Mouse (Mus musculus) adrenal gland, postnatal 25 days (tissue): ENCODE measurements at regions not wholly inside any gene's neighbourhood (a gene's known extent, or its start where the extent isn't known, plus 50 kb on each side); places are given as distances from the start of the nearest gene placed in this dataset.
A peak's percentile ranks its signal among the peaks of the same experiment; 100 is the strongest.

Source experiments
- DNase-seq: peaks from one replicate; pipeline ENCODE4 v3.0.0; 2021; ENCODE audit warnings: mixed read lengths

DNA sequence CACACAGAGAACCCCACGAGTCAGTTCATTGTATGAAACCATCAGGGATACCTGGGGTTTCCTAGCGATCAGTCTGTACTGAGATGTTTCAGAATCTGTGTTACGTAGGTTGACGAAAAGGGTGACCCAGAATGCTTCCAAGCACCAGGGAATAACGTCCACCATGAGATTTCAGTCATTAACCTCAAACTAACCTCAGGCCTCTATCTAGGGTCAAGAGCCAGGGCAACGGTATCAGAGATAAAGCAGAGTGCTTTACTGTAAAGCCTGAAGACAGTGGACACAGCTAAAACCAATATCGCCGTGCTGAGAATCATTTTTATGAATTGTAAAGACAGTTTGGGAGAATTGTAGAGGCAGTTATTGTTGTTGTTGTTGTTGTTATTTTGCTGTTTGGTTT, 52.9 kb upstream of the Errfi1 start:
- DNase-seq = no peak

DNA sequence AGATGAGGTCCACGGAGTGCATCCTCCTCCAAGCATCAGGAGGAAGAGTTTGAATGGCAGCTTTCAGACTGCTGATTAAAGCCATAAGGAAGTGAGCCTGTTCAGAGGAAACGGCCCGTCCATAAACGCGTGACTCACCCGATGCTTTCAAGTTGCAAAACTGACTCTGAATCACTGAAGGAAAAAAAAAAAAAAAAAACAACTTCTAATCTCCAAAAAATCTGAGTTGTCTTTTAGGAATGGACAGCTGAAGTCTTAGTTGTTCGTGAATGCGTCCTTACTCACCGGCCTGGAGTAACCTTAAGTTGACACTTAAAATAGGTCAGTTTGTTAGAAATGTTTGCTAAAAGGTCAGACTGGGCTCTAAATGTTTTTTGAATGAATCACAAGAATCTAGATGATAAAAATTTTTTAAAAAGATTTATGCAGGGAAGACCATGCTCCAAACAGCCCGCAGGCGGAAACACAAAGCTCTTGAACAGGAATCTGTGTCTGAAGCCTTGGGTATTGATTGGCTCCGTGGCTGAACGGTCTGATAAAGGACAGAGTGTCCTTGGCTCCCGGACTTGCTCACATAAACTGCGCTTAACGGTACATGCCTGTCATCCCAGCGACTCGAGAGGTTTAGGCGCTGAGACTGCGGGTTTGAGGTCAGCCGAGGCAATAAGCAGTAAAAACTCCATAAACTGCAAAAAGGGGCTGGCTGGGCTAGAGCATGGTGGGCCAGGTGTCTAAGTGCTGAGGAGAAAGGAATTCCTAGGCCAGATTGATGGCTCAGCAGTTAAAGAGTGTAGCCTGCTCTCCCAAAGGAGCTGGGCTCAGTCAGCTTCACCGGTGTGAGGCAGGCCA, 53.9 kb upstream of the Errfi1 start:
- DNase-seq = peak; percentile 49

DNA sequence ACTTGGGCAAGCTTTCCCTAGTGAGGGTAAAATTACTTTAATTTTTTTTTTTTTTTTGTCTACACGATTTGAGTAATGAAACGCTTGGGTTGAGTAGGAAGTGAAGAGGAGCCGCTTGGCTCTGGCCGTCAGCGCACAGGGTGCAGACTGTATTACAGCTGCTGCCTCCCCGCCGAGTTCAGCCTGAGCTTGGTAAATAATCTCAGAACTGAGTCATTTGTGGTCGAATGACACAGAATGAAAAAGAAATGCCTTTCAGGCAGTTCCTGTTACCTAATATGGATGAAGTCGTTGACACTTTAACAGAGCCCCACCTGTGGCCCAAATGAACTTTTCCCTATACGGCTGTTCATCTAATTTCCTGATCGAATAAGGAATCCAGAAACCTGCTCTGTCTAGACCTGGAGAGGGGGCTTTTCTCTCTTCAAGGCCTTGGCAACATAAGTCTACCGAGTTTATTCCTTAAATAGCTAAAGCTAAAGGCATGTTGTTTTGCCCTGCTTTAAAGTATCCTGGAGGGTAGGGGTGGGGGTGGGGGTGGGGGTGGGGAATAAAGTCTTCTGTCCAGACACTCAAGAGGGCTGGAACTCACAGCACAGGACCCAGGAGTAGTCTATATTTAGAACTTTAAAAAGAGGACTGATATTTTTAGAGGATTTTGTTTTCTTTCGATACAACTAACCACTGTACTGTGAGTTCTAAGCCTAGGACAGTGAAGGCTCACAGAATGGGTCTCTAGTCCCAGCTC, 54.8 kb upstream of the Errfi1 start:
- peak; percentile 61 for DNase-seq

DNA sequence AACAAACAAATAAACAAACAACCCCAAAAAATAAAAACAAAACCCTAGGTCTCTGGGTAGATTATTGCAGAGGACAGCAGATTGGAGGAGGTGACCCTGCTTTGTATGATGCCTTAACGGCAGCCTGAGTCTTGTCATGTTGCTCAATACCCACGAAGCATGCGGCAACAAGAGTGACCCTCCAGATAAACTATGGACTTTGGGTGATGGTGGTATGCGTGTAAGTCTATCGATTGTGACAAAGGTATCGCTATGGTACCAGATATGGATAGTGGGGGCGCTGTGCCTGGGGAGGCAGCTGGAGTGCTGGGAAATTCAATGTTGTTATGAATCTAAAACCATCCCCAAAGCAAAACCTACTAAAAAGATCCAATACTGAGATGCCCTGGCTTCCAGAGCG, 55.4 kb upstream of the Errfi1 start:
- no peak for DNase-seq

DNA sequence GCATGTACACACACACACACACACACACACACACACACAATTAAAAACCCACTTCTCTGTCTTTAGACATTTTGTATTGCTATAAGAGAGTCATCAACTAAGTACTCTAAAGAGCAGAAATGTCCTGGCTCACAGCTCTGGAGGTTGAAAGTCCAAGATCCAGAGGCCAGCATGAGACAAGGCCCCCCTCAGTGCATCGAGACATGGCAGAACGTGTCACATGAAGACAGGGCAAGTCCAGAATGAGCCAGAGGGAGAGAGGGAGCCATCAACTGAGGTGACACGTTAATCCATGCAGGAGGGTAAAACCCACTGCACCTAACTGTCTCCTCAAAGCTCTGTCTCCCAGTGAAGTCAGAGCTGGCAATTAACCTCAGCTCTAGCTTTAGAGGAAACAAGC, 56.7 kb upstream of the Errfi1 start:
- no peak for DNase-seq

DNA sequence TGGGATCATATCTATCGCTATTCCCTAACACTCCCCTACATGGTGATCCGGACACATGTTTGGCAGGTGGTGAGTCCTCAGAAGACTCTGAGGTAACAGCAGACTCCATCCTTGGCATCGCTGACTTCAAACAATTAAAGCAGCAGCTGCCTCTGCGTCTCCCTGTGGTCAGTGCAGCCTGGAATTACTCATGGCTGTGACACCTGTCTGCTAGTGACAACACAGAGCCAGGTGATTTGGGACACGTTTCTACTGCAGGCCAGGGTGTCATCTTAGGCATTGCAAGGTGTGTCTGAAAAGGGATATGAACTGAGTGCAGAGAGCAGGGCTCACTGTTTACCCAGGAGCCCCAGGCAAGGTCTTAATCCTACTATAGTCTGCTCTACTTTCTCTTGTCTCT, 58.8 kb upstream of the Errfi1 start:
- no peak for DNase-seq

DNA sequence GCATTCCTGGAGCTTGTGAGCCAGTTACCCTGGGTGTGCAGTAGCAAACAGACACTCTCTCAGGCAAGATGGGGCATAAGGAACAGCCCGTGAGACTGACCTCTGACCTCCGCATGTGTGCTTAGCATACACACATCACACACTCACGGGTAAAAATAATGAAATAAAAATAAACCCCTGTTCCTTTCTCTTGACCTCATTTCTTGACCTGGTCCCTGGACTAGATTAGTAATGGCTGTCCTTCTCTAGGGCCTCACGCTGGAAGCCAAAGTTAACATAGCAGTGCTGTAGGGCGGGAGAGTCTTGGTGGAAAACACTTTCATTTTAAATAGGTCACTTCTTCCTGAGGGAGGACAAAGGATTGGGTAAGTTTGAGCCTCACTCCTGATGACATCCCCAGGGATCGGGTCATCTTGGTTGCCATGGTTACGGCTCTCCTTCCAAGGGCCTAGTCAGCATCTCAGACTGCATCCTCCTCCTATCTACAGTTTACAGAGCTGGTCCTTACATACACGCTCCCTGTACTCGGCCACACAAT, 59.4 kb upstream of the Errfi1 start:
- no peak for DNase-seq

DNA sequence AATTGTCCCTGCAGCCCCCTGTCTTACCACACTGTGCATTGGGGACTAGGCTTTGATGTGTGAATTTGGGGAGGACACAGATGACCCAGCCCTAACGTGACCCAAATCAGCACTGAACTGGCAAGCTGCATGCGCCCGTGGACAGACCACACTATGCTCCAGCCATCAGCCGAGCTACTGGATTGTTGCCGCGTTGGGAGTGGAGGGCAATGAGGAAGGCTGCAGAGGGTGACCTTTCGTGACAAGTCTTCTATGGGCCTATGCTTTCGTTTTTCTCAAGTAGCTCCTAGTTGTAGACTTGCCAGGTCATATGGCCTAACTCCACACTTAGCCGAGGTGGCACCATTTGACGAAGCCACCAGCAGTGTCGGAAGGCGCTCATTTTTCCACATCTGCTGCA, 60.6 kb upstream of the Errfi1 start:
- no peak for DNase-seq

DNA sequence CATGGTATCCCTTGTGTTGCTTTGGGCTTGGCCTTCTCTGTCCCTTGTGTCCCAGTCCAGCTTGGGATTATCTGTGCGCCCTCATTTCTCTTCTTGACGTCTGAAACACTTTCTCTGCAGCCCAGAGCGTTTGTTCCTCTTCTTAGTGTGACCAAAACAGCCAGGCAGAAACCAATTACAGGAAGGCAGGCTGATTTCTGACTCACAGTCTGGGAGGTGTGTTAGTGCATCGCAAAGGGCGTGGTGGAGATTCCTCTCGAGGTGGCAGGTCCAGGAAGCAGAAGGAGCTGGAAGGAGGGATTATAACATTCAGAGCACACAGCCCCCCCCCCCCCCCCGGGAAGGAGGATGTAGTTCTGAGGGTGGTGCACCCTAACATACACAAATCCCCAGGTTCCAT, 64.6 kb upstream of the Errfi1 start:
- DNase-seq = no peak

DNA sequence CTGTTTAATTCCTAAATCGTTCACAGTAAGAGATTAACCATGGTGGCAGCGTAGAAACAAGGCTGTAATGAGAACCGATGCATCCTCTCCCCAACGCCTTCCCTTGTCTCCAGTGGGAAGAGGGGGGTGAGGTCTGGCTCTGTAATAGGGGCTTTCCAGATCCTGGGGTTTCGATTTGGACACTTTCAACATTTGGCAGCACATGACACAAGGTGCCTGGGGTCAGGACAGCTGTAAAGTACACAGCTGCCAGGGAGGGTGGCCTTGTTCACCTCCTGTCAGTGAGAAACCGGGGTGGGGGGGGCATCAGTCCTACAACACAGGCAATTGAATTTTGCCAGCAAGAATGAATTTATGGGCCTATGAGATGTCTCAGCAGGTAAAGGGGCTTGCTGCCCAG, 66.6 kb upstream of the Errfi1 start:
- no peak for DNase-seq

DNA sequence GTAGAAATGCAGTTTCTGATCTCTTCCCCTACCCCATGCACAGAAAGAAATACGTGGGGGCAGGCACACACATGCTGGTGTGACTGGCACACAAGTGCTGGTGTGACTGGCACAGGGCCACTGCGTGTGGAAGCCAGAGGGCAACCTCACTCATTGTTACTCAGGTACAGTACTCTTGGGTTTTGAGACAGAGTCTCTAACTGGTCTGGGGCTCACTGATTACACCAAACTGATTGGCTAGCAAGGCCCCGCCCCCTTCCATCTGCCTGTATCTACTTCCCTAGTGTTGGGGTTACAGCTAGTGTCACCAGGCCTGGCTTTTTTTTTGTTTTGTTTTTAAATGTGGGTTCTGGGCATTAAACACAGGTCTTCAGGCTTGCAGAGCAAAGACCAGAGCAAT, 67.1 kb upstream of the Errfi1 start:
- no peak for DNase-seq

DNA sequence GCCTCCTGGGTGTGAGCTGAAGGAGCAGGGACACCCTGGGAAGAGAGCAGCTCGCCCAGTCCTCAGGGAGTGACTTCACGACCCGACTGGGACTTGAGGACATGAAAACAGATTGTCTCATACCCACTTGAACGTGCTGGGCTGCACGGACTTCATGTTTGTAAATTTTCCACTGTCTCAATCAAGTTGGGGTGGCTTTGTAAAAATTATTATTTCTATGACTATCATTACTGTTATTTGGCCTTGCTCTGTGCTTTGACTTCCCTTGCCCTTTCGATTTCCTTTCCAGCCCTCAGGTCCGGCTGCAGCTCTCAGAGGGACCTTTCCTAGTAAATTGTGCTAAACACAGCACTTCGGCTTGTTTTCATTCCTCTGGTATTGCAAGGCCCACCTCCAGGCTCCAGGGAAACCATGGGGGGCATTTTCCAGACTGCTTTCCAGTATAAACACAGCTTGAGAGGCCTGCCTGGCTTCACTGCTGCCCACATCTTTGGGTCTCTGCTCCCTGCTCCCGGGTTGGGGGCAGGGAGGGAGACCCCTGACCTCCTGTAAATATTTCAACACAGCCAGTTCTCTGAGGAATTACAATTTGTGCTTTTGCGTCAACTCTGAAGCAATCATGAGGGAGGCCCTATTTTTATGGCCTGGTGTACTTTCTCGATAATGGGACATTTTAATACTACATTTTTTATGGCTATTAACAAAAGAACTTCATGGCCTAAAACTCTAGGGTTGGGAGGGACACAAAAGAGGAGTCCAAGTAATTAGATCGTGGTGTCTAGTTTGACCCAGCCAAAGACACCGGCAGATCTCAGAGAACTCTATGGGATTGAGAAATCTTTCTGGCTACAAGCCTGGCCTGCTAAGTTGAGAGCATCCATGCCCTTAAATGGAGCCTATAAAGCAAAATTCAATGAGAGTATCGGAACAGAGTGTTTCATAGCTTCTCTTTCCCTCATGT, 68.9 kb upstream of the Errfi1 start:
- peak; percentile 19 for DNase-seq

DNA sequence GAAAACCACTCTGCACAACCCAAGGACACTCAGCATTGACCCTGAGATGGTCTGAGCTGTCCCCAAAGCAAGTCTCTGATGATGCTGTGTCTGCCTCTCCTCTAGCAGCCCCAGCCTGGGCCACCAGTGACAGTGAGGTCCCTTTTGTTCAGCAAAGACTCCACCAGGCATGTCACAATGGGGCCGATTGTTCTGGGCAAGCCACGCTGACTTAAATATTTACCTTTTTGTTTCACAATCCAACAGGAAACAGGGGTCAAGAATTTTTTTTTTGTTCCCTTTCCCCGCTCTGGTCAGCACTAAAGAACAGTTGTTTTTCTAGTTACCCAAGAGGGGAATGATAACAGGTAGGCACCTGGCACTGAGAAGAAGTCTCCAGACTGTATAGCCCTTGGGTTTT, 72.4 kb upstream of the Errfi1 start:
- DNase-seq = no peak

DNA sequence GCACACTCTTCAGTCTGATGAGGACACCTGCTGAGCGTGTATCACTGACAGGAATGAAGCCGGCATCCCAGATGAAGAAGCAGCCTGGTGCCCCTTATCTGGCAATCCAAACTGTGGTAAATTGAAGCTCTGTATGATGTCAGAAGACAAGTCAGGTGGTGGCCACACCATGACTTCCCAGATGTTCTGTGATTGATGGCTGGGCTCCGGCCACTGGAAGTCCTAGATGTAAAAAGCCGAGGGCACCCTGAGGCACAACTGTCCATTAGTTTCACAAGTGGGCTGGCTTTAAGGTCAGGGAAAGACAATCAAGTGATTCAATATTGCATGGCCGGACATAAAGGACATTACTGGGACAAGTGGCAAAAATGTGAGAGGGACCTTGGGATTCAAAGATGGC, 74.4 kb upstream of the Errfi1 start:
- no peak for DNase-seq

DNA sequence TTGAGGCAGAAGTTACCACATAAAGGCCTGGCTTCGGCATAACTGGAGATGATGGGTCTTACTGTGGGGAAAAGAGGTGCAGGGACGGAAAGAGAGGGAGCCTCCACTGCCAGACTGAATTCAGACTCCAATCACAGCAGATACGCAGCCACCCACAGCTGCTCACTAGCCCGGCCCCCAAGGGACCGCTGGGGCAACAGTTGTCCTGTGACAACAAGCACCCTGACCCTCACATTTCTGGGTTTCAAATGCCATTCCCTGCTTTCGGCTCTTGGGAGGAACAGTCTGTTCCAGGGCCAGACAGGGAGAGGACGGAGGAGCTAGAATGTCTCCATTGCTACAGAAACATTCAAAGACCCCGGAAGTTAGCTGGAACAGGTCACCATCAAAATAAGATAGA, 75.0 kb upstream of the Errfi1 start:
- no peak for DNase-seq

DNA sequence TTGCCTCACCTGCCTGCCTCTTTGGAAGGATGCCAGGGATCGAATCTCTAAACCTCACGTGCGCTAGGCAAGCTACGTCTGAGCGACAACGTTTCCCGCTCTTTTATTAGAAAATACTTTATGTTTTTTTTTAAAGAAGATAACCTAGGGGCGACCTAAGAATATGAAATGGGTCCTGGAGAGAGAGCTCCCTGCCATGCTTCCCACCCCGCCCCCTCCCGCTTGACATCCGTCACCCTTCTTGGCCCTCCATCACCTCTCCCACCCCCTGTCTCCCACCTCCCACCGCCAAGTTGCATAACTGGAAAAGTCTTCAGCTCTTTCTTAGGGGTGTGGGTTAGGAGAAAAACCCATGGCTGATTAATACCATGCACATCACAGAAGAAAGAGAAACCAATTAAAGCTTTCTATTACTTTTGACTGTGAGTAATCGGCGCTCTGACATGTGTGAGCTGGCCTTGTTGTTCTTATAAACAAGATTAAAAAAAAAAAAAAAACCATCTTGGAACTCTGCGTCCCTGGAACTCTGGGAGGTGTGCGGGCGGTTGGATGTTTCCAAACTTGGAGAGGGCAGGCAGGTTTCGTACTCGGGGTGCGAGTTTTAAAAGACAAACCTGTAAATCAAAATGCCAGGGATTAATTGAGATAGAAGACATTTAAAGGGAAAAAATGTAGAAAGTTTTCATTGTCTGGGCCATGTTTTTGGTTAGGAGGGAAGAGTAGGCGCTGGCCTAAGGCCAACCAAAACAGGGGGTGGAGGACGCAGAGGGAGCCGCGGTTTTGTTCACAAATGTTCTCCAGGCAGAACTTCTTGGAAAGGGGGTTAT, 77.8 kb upstream of the Errfi1 start:
- DNase-seq = peak; percentile 62

DNA sequence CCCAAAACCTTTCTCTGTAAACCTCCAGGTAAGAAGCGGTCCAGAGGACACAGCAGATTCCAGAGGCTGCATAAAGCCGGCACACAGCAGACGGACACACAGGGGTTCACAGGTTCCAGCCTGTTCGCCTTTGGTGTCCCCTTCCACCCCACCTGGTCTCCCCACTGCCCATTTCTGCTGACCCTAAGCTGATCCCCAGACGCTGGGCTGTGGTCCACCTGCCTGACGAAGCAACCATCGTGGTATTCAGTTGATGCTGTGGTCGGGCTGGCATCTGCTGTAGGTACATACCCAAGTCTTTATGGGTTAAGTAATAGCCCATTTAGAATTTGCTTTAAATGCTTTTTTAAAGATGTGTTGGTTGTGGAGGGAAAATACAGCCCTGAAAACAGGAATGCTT, 78.4 kb upstream of the Errfi1 start:
- no peak for DNase-seq

DNA sequence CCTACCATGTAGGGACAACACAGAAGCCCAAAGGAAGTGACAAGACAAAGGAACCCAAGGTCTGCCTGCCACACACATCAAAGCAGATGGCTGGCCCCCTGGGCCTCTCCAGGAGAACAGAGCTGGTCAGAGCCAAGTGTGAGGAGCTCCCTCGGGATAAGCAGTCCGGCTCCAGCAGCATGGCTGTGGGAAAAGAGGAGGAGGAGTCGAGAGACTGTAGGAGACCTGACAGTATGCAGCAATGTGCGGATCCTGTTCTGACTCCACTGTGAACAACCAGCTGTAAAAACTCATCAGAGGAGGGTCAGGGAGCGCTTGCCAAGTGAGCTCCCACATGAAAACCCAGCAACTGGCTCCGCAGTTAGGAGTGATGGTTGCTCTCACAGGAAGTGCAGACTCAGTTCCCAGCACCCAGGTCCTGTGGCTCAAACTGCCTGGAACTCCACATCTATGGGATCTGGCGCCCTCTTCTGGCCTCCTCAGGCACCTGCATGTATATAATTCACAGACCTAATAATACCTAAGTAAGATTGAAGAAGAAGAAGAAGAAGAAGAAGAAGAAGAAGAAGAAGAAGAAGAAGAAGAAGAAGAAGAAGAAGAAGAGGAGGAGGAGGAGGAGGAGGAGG, 79.3 kb upstream of the Errfi1 start:
- no peak for DNase-seq

DNA sequence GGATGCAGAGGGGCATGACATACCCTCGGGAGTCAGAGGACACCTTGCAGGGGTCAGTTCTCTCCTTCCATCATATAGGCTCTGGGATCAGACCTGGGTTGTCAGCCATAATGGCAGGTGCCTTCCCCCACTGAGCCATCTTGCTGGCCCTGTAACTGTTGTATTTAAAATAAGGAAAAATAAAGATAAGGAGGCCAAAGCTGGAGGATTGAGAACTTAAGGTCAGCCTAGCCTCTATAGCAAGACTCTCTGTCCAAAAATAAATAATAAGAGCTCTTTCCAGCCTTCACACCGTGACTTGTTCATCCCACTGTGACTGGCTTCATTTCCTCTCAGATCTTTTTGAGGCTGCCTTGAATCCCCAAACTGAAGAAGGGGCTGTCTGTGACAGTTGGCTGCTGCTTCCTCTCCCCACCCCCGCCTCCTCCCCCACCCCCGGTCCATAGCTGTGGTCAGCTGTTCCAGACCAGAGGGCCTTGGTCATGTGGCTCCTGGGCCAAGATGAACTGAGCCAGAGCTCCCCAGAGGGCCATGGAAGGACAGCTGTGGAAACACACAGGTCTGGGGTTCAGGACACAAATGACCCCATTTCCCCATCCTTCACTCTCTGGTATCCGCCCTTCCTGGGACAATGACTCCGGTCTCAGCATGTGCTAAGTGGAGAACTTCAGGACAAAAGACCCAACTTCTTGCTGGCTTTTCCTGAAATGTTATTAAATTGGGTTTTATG, 81.6 kb upstream of the Errfi1 start:
- no peak for DNase-seq

DNA sequence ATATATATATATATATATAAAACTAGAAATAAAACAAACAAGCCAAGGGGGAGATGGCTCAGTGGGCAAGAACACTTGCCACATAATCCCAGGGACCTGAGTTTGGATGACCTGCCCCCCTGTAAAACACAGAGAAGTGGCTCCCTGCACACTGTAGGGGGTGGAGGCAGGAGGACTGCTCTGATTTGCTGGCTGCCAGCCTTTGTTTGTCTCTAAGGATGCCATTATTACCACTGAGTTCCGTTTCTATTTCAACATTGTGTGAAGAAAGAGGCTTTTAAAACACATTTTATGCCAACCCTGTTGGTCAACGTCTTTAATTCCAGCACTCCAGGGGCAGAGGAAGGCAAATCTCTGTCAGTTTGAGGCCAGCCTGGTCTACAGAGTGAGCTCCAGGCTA, 82.2 kb upstream of the Errfi1 start:
- DNase-seq = no peak
